Mouse (Mus musculus): ENCODE measurements around the gene Olfr1112. TPM values are rescaled to one million over a fixed set of nuclear protein-coding genes. Genes with fewer than 3 reads are reported as not detected.
"Not testable (repeated sequence)": the region's sequence is repeated elsewhere in the genome, so short reads cannot be mapped to it uniquely, and the experiment has no call there.

Olfr1112 gene
- total RNA-seq (2021), result not detected

- DNase-seq (ENCODE audit: extremely low spot score in 1 of 2, low spot score in 1 of 2), result no peak
Observed at GRCm38 (mm10) chr2:87187498-87187897, at the start of gene Olfr1112. TSS of gene Olfr1112 (plus strand) at chr2:87187798.

- DNase-seq (ENCODE audit: extremely low spot score in 1 of 2, low spot score in 1 of 2), result no peak
Observed at GRCm38 (mm10) chr2:87140200-87140599, 47.4 kb upstream of the Olfr1112 start, which contains the start of gene Olfr1110. TSS of gene Olfr1110 (minus strand) at chr2:87140300.

DNA sequence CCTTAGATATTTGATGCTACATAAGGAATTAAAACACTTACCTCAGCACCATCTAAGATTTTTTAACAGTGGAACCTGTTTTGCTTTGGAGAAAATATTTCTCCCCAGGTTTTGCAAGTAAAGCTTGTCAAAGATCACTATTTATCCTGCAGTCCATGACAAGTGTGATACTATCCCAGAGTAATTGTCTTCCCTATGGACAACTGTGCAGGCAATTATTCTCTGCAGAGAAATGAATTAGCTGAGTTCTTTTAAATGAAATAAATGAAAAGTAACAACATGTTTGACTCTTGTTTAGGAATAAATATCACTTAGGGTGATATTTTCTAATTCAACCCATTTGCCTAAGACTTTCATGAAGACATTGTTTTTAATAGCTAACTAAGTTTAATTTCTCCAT, 35.1 kb upstream of the Olfr1112 start, which contains the start of gene Olfr1111:
Gene Olfr1111 (minus strand): TSS at position 101 of the 400 bp plus-strand sequence.
- no peak for DNase-seq (ENCODE audit: extremely low spot score in 1 of 2, low spot score in 1 of 2)

DNA sequence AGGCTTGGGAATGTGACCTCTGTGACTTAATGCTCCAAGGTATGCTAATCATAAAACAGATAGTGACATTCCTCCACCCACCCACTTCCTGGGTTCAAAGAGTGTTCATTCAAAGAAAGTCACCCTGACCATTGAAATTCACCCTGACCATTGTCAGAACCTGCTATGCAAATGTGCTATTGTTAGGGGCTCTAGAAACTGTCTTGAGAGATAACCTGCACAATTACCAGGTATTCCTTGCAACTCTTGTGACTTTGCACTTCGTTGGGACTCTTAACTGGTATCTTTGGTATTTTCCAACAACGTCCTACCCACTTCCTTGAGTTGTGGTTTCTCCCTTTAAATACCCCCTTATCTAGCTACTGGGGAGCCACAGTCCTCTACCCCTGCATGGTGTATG, 19.9 kb upstream of the Olfr1112 start:
- DNase-seq (ENCODE audit: extremely low spot score in 1 of 2, low spot score in 1 of 2), result not testable (repeated sequence)

DNA sequence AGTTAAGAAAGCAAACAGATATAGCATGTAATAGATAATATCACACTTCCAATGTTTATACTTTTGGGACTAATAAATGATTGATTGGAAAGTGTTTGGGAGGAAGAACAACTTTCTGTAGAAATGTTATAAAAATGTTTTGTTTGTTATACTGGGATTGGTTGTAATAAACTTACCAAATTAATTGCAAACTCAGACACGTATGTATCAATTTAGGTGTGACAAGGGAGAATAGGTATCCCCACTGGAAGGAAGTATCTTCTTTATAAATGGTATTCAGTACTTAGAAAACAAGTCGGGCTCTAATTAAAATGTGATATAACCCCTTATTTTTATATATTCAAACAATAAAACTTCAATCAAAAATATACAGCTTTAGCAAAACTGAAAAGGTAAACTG, 21.1 kb downstream of the Olfr1112 start, which contains the start of gene Olfr1113:
Gene Olfr1113 (plus strand): TSS at position 301 of the 400 bp plus-strand sequence.
- no peak for DNase-seq (ENCODE audit: extremely low spot score in 1 of 2, low spot score in 1 of 2)

Other genes starting within 250 kb of the Olfr1112 start
- gene Olfr1099, start 227.1 kb upstream of the Olfr1112 start, total RNA-seq (2021), result not detected
- not detected for gene Olfr1100, start 207.8 kb upstream of the Olfr1112 start, total RNA-seq (2021)
- not detected for gene Olfr1101, start 196.6 kb upstream of the Olfr1112 start, total RNA-seq (2021)
- gene Olfr1102, start 189.4 kb upstream of the Olfr1112 start, total RNA-seq (2021), result not detected
- not detected for gene Olfr1104, start 160.7 kb upstream of the Olfr1112 start, total RNA-seq (2021)
- gene Olfr1105, start 151.3 kb upstream of the Olfr1112 start, total RNA-seq (2021), result not detected
- not detected for gene Olfr1106, start 135.5 kb upstream of the Olfr1112 start, total RNA-seq (2021)
- gene Olfr1107, start 112.0 kb upstream of the Olfr1112 start, total RNA-seq (2021), result not detected
- gene Olfr1109, start 91.8 kb upstream of the Olfr1112 start, total RNA-seq (2021), result not detected
- gene Olfr259, start 73.2 kb upstream of the Olfr1112 start, total RNA-seq (2021), result not detected
- gene Olfr1110, start 47.5 kb upstream of the Olfr1112 start, total RNA-seq (2021), result not detected
- not detected for gene Olfr1111, start 35.2 kb upstream of the Olfr1112 start, total RNA-seq (2021)
- not detected for gene Olfr1113, start 21.2 kb downstream of the Olfr1112 start, total RNA-seq (2021)
- not detected for gene Olfr1115, start 60.2 kb downstream of the Olfr1112 start, total RNA-seq (2021)
- not detected for gene Olfr1116, start 79.7 kb downstream of the Olfr1112 start, total RNA-seq (2021)
- gene Olfr1118, start 119.8 kb downstream of the Olfr1112 start, total RNA-seq (2021), result not detected
- not detected for gene Olfr1120, start 167.0 kb downstream of the Olfr1112 start, total RNA-seq (2021)
- gene Olfr1121, start 182.1 kb downstream of the Olfr1112 start, total RNA-seq (2021), result not detected
- not detected for gene Olfr1122, start 198.1 kb downstream of the Olfr1112 start, total RNA-seq (2021)
- gene Olfr1123, start 228.8 kb downstream of the Olfr1112 start, total RNA-seq (2021), result not detected
- gene Olfr1124, start 242.5 kb downstream of the Olfr1112 start, total RNA-seq (2021), result not detected